Mouse (Mus musculus): ENCODE measurements around the gene Zswim3.

GRCm38 (mm10) chr2:164806614-164807013, 1.7 kb downstream of the Zswim3 start:
- TF ChIP-seq CTCF (IDR thresholded peaks at IDR 0.05; ENCODE audit: extremely low read depth, insufficient read length, insufficient replicate concordance, low read depth, low read length) (no peak), POLR2A (IDR thresholded peaks at IDR 0.05; ENCODE audit: low read depth, low read length) (no peak)

Data from small intestine, adult 2 months (tissue).